ENCODE assay signal across 13 mouse cellular contexts in genomic region chr5:31815129-31815528, GRCm38 (mm10).
DNase-seq lines count a peak whose midpoint lies in the region; ATAC-seq and TF ChIP-seq lines count a peak whose summit lies in the region.
"Had no signal": no experiment of that assay in that cellular context is flagged by ENCODE, and none has a peak within 500 bp of the region (broad histone marks: within the 10 kb centered on the region; RNA-seq: fewer than 3 reads in every experiment).

No protein-coding gene starts in this region.

- TF ChIP-seq CTCF in kidney, postnatal 0 days (IDR thresholded peaks at IDR 0.05; ENCODE audit: low read depth), result no peak
- no peak for TF ChIP-seq CTCF in MEL (IDR thresholded peaks at IDR 0.05 in 2 of 3, conservative IDR thresholded peaks at IDR 0.05 in 1 of 3; ENCODE audit: control insufficient read depth in 1 of 3, insufficient read depth in 1 of 3, low read depth in 2 of 3, low read length in 3 of 3, poor library complexity in 1 of 3, severe bottlenecking in 1 of 3)

- ATAC-seq in kidney, postnatal 0 days (replicated peaks; ENCODE audit: low FRiP score, low read depth), result no peak; the same call in 1 of the 2 replicates
- ATAC-seq in activated CD4-positive, CD25-positive, alpha-beta regulatory T cell, adult 4 months, result no peak
- ATAC-seq: forebrain, postnatal 0 days; intestine, embryonic 16.5 days had no signal

- no peak for TF ChIP-seq RAD21 in MEL (IDR thresholded peaks at IDR 0.05; ENCODE audit: low read depth, low read length)

- no peaks in the 10 kb centered on the region; the same call in 1 of the 2 replicates for H3K9me3 ChIP-seq in kidney, postnatal 0 days (replicated peaks; ENCODE audit: low read length)
- H3K9me3 ChIP-seq in MEL (replicated peaks; ENCODE audit: insufficient read depth, low read length), result no peaks in the 10 kb centered on the region
- no peaks in the 10 kb centered on the region for H3K9me3 ChIP-seq in limb, embryonic 10.5 days (replicated peaks)
- H3K9me3 ChIP-seq: embryonic facial prominence, embryonic 15.5 days; limb, embryonic 13.5 days had no signal

- no peaks in the 10 kb centered on the region for H3K27me3 ChIP-seq in kidney, postnatal 0 days (ENCODE audit: insufficient read depth, low read length)
- H3K27me3 ChIP-seq in MEL (ENCODE audit: control insufficient read depth in 1 of 2, insufficient read depth in 2 of 2, low read length in 2 of 2), result no peaks in the 10 kb centered on the region
- no peaks in the 10 kb centered on the region for H3K27me3 ChIP-seq in limb, embryonic 10.5 days (ENCODE audit: low read depth, poor library complexity, severe bottlenecking)
- H3K27me3 ChIP-seq: embryonic facial prominence, embryonic 15.5 days; limb, embryonic 13.5 days had no signal

- no peaks in the 10 kb centered on the region for H3K36me3 ChIP-seq in kidney, postnatal 0 days (ENCODE audit: insufficient read depth, low read length)
- peaks cover 0 to 24% of the 10 kb centered on the region in 2 experiments; a peak in 2 of 4 replicates for H3K36me3 ChIP-seq in MEL (ENCODE audit: control insufficient read depth in 1 of 2, insufficient read depth in 2 of 2, low read length in 2 of 2)
- no peaks in the 10 kb centered on the region for H3K36me3 ChIP-seq in limb, embryonic 10.5 days
- H3K36me3 ChIP-seq: embryonic facial prominence, embryonic 15.5 days; limb, embryonic 13.5 days had no signal

- peaks cover 19% of the 10 kb centered on the region; the same call in 1 of the 2 replicates for H3K4me1 ChIP-seq in kidney, postnatal 0 days (replicated peaks; ENCODE audit: insufficient read depth, low read length)
- H3K4me1 ChIP-seq in MEL (ENCODE audit: control insufficient read depth in 1 of 2, insufficient read depth in 2 of 2, low read length in 2 of 2), result peaks cover 19 to 22% of the 10 kb centered on the region in 2 experiments
- peaks cover 3% of the 10 kb centered on the region; the same call in 1 of the 2 replicates for H3K4me1 ChIP-seq in limb, embryonic 10.5 days

- H3K27ac ChIP-seq in kidney, postnatal 0 days, result no peak overlapping the region
- no peak overlapping the region for H3K27ac ChIP-seq in MEL (ENCODE audit: control insufficient read depth, low read depth, low read length)
- H3K27ac ChIP-seq in limb, embryonic 10.5 days, result no peak overlapping the region
- H3K27ac ChIP-seq: embryonic facial prominence, embryonic 15.5 days; limb, embryonic 13.5 days had no signal

- no peak overlapping the region for H3K9ac ChIP-seq in kidney, postnatal 0 days (ENCODE audit: low read depth, low read length)
- H3K9ac ChIP-seq in MEL (ENCODE audit: control insufficient read depth, low read depth, low read length, poor library complexity, severe bottlenecking), result no peak overlapping the region
- H3K9ac ChIP-seq: embryonic facial prominence, embryonic 15.5 days; forebrain, postnatal 0 days; limb, embryonic 13.5 days had no signal

- H3K4me3 ChIP-seq in kidney, postnatal 0 days (replicated peaks; ENCODE audit: low read depth, low read length), result no peak overlapping the region
- no peak overlapping the region for H3K4me3 ChIP-seq in MEL (ENCODE audit: control insufficient read depth in 1 of 2, insufficient read depth in 1 of 2, low read depth in 2 of 2, low read length in 2 of 2)
- no peak overlapping the region for H3K4me3 ChIP-seq in limb, embryonic 10.5 days
- H3K4me3 ChIP-seq: embryonic facial prominence, embryonic 15.5 days; limb, embryonic 13.5 days had no signal

- H3K79me2 ChIP-seq in MEL (ENCODE audit: control insufficient read depth, insufficient read depth, low read length, poor library complexity), result no peaks in the 10 kb centered on the region; the same call in 1 of the 2 replicates

- H3K4me2 ChIP-seq in kidney, postnatal 0 days (ENCODE audit: low read length), result no peak overlapping the region
- H3K4me2 ChIP-seq: embryonic facial prominence, embryonic 15.5 days; limb, embryonic 13.5 days had no signal

- TF ChIP-seq EP300 in MEL (IDR thresholded peaks at IDR 0.05; ENCODE audit: low read depth in 1 of 2, low read length in 2 of 2), result no peak

- DNase-seq in kidney, postnatal 0 days (ENCODE audit: low spot score), result peak; percentile 76
- DNase-seq in kidney, adult 11 months, result no peak
- peak; percentile 52 for DNase-seq in MEL (ENCODE audit: low read depth, low spot score)
- DNase-seq in adipocyte (ENCODE audit: low spot score), result peak; percentile 65
- DNase-seq in limb, embryonic 10.5 days (ENCODE audit: low spot score), result peak; percentile 45
- DNase-seq in spleen, postnatal 14 days (ENCODE audit: low spot score in 2 of 2), result no peak
- DNase-seq: cerebellum, adult 11 months; forebrain, postnatal 0 days; gastrocnemius, postnatal 25 days had no signal

- 61% methylated on average over 7 of the region's 7 CpGs for WGBS in kidney, postnatal 0 days
- WGBS in limb, embryonic 10.5 days, result 77% methylated on average over 7 of the region's 7 CpGs

- no peak for TF ChIP-seq POLR2A in MEL (IDR thresholded peaks at IDR 0.05; ENCODE audit: control insufficient read depth in 1 of 2, insufficient read depth in 1 of 2, low read depth in 1 of 2, low read length in 2 of 2, poor library complexity in 1 of 2)

TF ChIP-seq in MEL, 35 proteins besides CTCF, POLR2A, EP300 and RAD21:
- TF ChIP-seq MXI1 (IDR thresholded peaks at IDR 0.05; ENCODE audit: low read depth, low read length) (0 out of 2 replicates have a peak, but pooled peaks have one; percentile 22), NELFE (IDR thresholded peaks at IDR 0.05; ENCODE audit: low read depth, low read length) (no peak)
TF ChIP-seq in MEL: peak in this region for 1.

Comparison
In these comparisons a context has a peak if more than half of its experiments do, and no peak if none do; other contexts are left out.
1. DNase-seq: peak in kidney, postnatal 0 days (single experiment), MEL (single experiment), adipocyte (single experiment) and limb, embryonic 10.5 days (single experiment); none in kidney, adult 11 months (single experiment) and spleen, postnatal 14 days (0 of 2).